Mouse (Mus musculus) spleen, postnatal 10 days (tissue): ENCODE measurements around the gene Lysmd4.

Source experiments
- DNase-seq, 2 experiments: peaks; one replicate each; pipeline ENCODE4 v3.0.0; 2021 to 2022; ENCODE audit warnings: low spot score in 2 of 2

Lysmd4 gene

GRCm38 (mm10) chr7:67342067-67342625 lies 119.8 kb downstream of the Lysmd4 start:
- DNase-seq, result no peak

GRCm38 (mm10) chr7:67344443-67344842 lies 122.1 kb downstream of the Lysmd4 start:
- no peak for DNase-seq

DNA sequence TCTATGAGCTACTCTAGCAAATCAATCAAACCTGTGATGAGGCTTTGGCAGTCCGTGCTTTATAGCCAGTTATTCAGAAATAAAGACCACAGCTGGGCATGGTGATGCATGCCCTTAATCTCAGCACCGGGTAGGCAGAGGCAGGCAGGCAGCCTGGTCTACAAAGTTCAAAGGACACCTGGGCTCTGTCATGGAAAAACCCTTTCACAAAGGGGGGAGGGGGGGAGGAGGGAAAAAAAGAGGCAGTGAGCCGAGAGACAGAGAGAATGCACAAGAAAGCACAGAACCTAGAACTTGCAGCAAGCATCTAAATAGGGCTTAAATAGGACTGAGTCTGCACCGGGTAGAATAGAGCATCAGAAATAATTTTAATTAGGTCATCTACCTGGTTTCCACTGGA lies 130.6 kb downstream of the Lysmd4 start:
- DNase-seq, result no peak

- DNase-seq, result peak in 1 of 2 experiments; percentile 67
These were observed 131.3 kb downstream of the Lysmd4 start for GRCm38 (mm10) chr7:67353667-67354066.

DNA sequence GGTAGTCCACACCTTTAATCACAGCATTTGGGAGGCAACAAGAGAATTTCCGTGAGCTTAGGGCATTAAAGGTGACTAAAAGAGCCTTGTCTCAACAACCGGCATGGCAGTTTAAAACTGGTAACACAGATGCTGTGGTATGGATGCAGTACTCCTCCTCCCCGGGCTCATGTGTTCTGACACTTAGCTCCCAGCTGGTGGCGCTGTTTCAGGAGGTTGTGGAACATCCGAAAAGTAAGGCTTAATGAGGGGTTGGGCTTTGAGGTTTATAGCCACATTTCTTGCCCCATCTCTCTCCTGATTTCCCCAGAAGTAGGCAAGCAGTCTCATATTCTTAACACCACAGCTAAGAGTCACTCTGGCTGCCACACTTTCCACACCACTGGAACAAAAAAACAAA lies 133.5 kb downstream of the Lysmd4 start:
- DNase-seq, result peak in 1 of 2 experiments; percentile 42
